Mouse (Mus musculus): ENCODE measurements at regions not wholly inside any gene's neighbourhood (a gene's known extent, or its start where the extent isn't known, plus 50 kb on each side); places are given as distances from the start of the nearest gene placed in this dataset.

DNA sequence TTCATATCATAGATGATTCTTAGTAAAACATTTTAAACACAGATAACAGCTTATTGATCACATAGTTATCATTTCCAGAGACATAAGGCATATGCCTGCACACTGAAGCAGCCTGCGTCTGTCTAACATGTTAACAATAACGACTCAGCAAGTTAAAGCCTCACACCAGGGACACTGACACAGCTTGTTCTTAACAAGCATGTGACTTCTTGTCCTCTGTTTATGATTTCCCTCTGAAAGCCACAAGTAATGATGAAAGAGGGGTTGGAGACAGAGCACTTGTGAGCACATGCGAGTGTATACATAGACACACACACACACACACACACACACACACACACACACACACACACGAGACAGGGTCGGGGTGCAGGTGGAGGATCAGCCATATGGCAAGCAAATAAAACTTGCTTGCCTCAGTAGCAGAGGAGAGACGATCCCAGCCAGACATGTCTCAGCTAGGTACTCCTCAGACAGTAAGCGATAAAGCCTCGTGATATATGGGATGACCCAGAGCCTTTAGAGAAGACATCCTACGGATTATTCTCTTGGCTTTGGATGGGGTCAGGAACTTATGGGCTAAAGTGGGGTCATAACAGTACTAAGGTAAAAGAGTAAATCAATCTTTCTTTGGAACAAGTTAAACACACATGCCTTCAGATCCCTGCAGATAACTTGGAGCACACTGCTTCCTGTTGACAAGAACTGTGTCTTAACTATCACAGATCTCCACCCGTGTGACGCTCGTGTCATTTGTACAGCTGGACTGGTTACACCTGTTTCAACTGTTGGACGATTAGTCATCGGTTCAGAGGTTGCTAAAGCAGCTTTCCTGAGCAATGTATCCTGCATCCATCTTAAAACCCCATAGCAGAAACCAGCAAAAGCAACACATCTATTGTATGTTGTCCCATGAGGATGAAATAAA, 51.4 kb upstream of the Ralgps2 start:
- no peak for DNase-seq

DNA sequence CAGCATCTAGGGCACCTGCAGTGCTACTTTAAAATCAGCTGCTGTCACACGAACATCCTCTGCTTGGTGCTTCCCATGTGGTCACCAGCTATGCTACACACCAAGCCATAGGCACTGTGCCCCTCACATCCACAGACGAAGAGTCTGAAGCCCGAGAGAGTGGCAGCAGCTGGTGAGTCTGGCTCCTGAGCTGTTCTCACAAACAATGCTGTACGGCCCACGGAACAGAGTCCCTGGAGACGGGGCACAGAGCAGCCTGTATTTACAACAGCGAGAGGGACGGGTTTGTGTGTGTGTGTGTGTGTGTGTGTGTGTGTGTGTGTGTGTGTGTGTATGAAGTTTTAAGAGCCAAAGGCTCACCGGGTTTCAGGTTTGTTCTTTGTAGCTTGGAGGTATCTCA, 50.7 kb upstream of the Ralgps2 start:
- DNase-seq = no peak

DNA sequence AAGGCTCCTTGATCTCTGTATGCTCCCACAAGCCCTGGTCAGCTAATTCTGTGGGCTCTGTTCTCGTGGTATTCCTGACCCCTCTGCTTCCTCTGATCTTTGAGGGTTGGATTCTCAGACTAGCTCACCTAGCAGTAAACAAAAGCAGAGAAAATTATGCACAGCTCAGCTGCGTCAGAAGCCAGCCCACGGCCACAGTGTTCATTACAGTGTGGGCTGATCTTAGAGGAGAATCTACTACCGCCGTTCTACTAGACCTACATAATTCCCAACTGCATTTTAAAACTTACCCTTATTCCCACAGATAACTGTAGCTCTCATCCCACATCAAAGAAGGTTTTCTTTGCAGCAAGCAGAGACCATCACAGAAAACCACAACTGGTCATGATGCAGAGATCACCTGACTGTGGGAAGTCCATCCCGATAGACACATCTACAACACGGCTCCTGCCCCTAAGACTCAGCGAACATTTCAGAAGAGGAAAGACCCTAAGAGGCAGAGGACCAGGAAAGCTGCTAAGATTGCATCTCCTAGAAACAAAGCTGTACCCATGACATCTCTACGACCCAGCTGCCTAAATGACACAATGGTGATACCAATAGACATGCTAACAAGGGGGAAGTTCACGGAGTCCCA, 49.8 kb upstream of the Ralgps2 start:
- DNase-seq = no peak
